Mouse (Mus musculus) small intestine, adult 2 months (tissue): ENCODE results near the gene Atp1b2.

ENCODE experiments used
- CTCF ChIP-seq: fragments of 200-500 bp; IDR thresholded peaks from 2 replicates; pipeline ENCODE4 v1.5.1; 2012; ENCODE audit warnings: low read depth, mild to moderate bottlenecking, control low read depth, inconsistent platforms, low read length, moderate library complexity, mixed read lengths; ENCODE audit not compliant: insufficient replicate concordance, insufficient read length; ENCODE audit errors: extremely low read depth
- POLR2A ChIP-seq: fragments of 200-500 bp; IDR thresholded peaks from 2 replicates; pipeline ENCODE4 v1.6.1; 2012; ENCODE audit warnings: low read depth, mild to moderate bottlenecking, control low read depth, inconsistent platforms, low read length, moderate library complexity

DNA sequence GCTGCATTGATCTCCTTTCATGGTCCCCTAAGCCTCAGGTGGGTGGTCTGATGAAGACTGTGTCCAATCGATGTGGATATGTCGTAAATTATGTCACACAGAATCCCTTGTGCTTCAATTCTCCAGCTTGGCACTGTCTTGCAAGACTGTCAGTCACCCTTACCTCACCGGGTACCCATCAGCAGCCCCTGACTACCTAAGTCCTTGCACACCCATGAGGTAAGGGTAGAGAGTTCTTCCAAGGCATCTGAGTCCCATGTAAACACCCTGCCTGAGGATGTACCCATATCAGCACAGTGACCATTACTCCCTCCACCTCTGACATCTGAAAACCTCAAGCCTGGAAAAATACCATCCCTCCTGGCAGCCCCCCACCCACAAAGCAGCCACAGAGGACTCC, 1.4 kb downstream of the Atp1b2 start:
- TF ChIP-seq CTCF: no peak
- TF ChIP-seq POLR2A: no peak
